Mouse (Mus musculus) cerebral cortex, adult 2 months (tissue): ENCODE data around the gene Ube4a.

Experiments used
- WGBS: fragments of 180-500 bp; shearing (Covaris S2); methylation state at CpG from one replicate; pipeline ENCODE4 v1.1.7; 2018; 5-methylcytosine and 5-hydroxymethylcytosine counted together

The Ube4a gene

GRCm38 (mm10) chr9:44900402-44900801, 65.0 kb downstream of the Ube4a start:
- 77% methylated on average over 4 of the region's 4 CpGs for WGBS

DNA sequence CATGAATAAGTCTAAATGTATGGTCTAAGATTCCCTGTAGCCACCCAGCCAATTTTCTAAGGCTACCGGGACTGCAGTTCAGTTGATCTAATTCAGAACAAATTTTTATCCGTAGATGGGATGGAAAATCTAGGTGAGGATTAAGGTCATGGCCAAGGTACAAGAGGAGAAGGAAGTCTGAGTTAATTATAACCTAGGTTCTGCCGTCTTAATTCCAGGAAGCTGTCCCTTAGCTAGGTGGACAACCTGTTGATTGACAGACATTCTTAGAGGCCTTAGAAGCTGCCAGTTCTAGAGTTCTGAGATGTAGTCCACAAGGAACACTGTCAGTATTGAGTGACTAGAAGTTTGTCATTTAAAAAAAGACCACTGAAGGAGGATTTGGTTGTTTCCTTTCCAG, 65.7 kb downstream of the Ube4a start:
- 80% methylated on average over 3 of the region's 3 CpGs for WGBS

GRCm38 (mm10) chr9:44897024-44897423, 68.4 kb downstream of the Ube4a start:
- WGBS, result 48% methylated on average over 4 of the region's 4 CpGs

- WGBS, result 53% methylated on average over 3 of the region's 3 CpGs
Observed at GRCm38 (mm10) chr9:44892664-44893063, 72.7 kb downstream of the Ube4a start.

- 92% methylated on average over 6 of the region's 6 CpGs for WGBS
Observed at GRCm38 (mm10) chr9:44891210-44891609, 74.2 kb downstream of the Ube4a start.

GRCm38 (mm10) chr9:44890122-44890521, 75.3 kb downstream of the Ube4a start:
- 64% methylated on average over 2 of the region's 2 CpGs for WGBS

DNA sequence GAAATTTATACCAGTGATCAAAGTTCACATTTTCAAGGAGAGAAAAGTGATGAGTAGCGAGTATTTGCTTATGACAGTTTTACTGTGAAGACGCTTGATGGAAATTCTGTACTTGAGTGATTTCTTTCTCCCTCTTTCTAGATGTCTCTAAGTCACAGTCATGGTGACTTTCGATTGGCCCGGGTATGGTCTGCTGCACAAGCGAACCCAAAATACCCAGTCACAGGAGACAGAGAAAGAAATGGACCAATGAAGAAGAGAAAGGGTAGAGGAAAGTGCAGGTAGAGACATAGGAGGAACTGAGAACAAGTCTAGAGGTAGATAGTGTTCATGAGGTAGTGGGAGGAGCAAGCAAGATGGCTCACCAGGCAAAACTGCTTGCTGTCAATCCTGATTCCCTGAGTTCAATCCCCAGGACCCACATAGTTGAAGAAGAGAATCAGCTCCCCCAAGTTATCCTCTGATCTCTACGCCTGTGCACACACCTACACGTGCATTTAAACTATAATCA, 77.2 kb downstream of the Ube4a start:
- WGBS, result 90% methylated on average over 7 of the region's 7 CpGs

- under 1% methylated on average over 21 of the region's 21 CpGs for WGBS
Observed at GRCm38 (mm10) chr9:44882981-44883569, 82.3 kb downstream of the Ube4a start.

GRCm38 (mm10) chr9:44882436-44882980, 82.9 kb downstream of the Ube4a start:
- under 1% methylated on average over 26 of the region's 27 CpGs for WGBS

DNA sequence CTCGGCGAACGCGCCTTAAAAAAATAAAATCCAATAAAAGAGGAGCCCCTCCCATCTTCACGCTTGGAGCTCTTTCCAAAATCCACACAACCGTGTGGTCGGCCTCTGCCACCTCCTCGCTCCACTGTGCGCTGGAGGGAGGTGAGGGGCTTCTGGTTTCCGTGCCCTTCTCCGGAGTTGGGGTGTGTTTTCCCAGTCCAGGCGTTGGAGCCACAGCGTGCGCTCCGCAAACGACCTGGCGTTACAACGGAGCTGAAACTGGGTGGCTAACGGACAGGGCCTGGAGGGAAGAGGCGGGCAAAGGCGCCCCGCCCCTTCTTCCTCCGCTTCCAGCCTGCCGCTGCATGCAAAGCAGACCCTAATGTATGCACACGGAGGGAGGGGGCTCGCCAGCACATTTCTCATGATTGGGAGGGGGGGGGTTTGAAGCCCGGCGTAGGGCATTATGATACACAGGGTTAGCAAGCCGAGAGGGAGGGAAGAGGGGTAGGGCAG, 83.4 kb downstream of the Ube4a start:
- WGBS, result under 1% methylated on average over 29 of the region's 29 CpGs

DNA sequence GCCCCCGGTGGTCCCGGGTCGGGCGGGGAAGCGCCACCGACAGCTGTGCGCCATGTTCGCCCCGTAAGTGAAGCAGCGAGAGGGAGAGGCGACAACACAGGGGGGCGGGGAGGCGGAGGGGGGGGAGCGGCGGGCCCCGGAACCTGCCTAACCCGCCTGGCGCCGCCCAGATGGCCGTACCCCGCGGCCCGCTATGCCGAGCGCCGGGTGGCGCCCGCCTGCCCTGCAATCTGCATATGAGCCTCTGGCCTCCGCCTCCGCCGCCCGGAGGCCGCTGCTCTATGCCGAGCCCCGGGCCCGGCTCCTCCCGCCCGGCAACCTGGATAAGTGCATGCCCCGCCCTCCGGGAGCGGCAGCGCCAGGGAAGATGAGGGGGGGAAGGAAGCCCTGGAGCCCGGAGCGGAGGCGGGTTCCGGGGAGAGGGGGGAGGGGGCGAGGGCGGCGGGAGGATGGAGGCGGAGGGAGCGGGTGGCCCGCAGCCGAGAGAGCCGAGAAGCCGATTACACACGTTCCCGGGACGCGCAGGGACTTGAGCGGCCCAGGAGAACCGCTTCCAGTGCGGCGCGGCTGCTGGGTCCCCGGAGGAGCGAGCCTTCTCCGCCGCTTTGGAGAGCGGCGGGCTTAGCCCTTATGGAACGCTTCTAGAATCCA, 84.1 kb downstream of the Ube4a start, which contains the start of gene Kmt2a:
Kmt2a (minus strand) TSS at position 76 of the 651 bp plus-strand sequence.
- under 1% methylated on average over 60 of the region's 71 CpGs for WGBS

DNA sequence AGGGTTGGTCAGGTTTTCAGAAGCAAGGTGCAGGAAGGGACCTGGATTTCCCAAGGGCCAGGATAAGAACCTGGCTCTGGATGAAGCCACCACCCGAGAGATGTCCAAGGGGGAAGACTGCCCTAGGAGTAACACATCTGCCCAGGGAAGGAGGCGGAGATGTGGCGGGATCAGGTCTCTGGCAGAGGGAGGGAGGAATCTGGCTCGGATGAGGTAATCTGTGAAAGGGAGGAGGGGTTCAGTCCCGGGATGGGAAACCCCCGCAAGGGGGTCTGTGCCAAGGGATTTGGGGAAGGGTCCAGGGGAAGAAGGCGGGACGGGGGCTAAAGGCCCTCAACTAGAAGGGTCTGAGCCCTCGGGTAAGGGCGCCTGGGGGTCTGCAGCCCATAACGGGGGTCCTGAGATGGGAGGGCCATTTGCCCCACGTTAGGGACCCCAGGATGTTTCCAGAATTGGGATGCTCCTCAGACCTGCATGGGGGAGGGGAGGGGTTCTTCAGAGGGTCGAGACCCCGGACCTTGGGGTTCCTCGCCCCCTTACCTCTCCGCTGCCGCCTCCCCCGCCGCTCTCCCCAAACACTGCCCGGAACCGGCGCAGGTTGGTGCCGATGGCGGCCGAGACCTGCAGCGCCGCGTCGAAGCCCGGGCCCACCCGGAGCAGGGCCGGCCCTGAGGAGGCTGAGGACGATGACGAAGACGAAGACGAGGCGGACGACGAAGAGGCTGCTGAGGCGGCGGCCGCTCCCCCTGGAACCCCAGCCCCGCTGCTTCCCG, 84.9 kb downstream of the Ube4a start:
- WGBS, result under 1% methylated on average over 43 of the region's 44 CpGs

GRCm38 (mm10) chr9:44879694-44880271, 85.6 kb downstream of the Ube4a start:
- WGBS, result 3% methylated on average over 13 of the region's 13 CpGs

GRCm38 (mm10) chr9:44878776-44879500, 86.5 kb downstream of the Ube4a start:
- WGBS, result 7% methylated on average over 9 of the region's 9 CpGs

DNA sequence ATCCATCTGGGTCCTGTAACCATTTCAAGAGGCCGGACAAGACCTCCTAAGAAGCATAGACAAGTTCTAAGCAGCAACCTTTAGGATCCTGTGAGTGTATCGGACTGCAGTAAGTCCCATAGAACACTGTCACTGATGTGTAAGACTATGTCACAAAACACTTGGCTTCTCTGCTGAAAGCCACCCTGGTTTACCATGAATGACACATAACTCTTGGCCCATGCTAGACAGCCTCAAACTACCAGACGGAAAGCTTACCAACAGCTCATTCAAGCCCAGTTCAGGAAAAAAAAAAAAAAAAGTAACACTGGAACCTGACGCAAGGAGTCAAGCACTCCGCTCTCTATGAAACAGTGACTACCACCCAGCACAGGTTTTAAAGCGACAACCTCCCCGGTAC, 87.7 kb downstream of the Ube4a start:
- 58% methylated on average over 7 of the region's 7 CpGs for WGBS

- WGBS, result 18% methylated on average over 7 of the region's 7 CpGs
Observed at GRCm38 (mm10) chr9:44875476-44875875, 89.9 kb downstream of the Ube4a start.

DNA sequence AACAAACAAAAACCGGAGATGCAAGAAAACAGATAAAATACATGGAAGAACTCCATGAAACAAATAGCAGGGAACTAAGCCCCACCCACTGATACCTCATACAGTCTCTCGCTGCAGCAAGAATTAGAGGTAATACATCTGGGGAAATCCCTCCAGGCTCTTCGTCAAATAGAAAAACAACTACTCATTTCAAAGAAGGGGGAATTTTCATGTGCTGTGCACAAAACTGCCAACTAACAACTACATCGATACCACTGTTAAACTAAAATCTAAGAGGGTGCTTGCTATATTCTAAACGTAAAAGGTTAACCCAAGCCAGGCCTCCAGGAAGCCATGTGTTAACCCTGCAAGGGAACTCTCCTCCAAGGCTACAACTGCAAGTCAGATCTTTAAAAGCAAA, 91.7 kb downstream of the Ube4a start:
- WGBS, result 51% methylated on average over 5 of the region's 5 CpGs
